Mouse (Mus musculus): Measurements from ENCODE around the gene Spata48.

- TF ChIP-seq TCF12 (IDR thresholded peaks at IDR 0.05; ENCODE audit: low read depth, low read length) (peak; percentile 19; the same call in 1 of the 2 replicates), POLR2A (IDR thresholded peaks at IDR 0.05; ENCODE audit: control insufficient read depth in 1 of 2, insufficient read depth in 1 of 2, low read depth in 1 of 2, low read length in 2 of 2, poor library complexity in 1 of 2) (peak in 1 of 2 experiments; percentile 38; a peak in 1 of 4 replicates), CTCF (IDR thresholded peaks at IDR 0.05 in 2 of 3, conservative IDR thresholded peaks at IDR 0.05 in 1 of 3; ENCODE audit: control insufficient read depth in 1 of 3, insufficient read depth in 1 of 3, low read depth in 2 of 3, low read length in 3 of 3, poor library complexity in 1 of 3, severe bottlenecking in 1 of 3) (no peak), TBP (IDR thresholded peaks at IDR 0.05; ENCODE audit: low read depth, low read length) (peak; percentile 76), USF2 (IDR thresholded peaks at IDR 0.05; ENCODE audit: borderline replicate concordance in 1 of 2, insufficient read depth in 1 of 2, low read depth in 1 of 2, low read length in 2 of 2) (no peak), MEF2A (IDR thresholded peaks at IDR 0.05; ENCODE audit: extremely low read depth, insufficient replicate concordance, low read depth, low read length, poor library complexity, severe bottlenecking) (peak; percentile 89), MAX (IDR thresholded peaks at IDR 0.05; ENCODE audit: low read length) (peak; percentile 53; the same call in 1 of the 2 replicates), POLR2AphosphoS2 (IDR thresholded peaks at IDR 0.05; ENCODE audit: low read length) (no peak), HCFC1 (IDR thresholded peaks at IDR 0.05; ENCODE audit: low read depth, low read length) (no peak), ELF1 (IDR thresholded peaks at IDR 0.05; ENCODE audit: low read depth, low read length) (no peak)
Observed at GRCm38 (mm10) chr11:11519255-11520243, 57.7 kb downstream of the Spata48 start.
